Mouse (Mus musculus) heart, adult 2 months (tissue): ENCODE measurements at regions not wholly inside any gene's neighbourhood (a gene's known extent, or its start where the extent isn't known, plus 50 kb on each side); places are given as distances from the start of the nearest gene placed in this dataset.

Experiments used
- DNase-seq, 2 experiments: peaks; one replicate each; pipeline ENCODE4 v3.0.0; 2021
- H3K27ac ChIP-seq: fragments of 200-600 bp; 2 replicates; pipeline ENCODE4 v1.8.1; 2022
- H3K27me3 ChIP-seq: fragments of 200-500 bp; 2 replicates; pipeline ENCODE4 v1.6.1; 2012; ENCODE audit warnings: mild to moderate bottlenecking, low read length, inconsistent platforms, mixed read lengths; ENCODE audit not compliant: control insufficient read depth, insufficient read depth
- H3K36me3 ChIP-seq: fragments of 200-500 bp; 2 replicates; pipeline ENCODE4 v1.6.1; 2012; ENCODE audit warnings: low read length, inconsistent platforms; ENCODE audit not compliant: control insufficient read depth, insufficient read depth
- H3K4me1 ChIP-seq: fragments of 200-500 bp; 2 replicates; pipeline ENCODE4 v1.6.1; 2011; ENCODE audit warnings: low read length; ENCODE audit not compliant: control insufficient read depth, insufficient read depth
- H3K4me3 ChIP-seq: fragments of 200-600 bp; 2 replicates; pipeline ENCODE4 v1.8.1; 2022
- H3K79me2 ChIP-seq: fragments of 200-500 bp; replicated peaks from 2 replicates; pipeline ENCODE4 v1.6.1; 2012; ENCODE audit warnings: mild to moderate bottlenecking, inconsistent platforms, low read length, moderate library complexity, mixed read lengths; ENCODE audit not compliant: control insufficient read depth, insufficient read depth
- H3K9ac ChIP-seq: fragments of 200-500 bp; 2 replicates; pipeline ENCODE4 v1.6.1; 2012; ENCODE audit warnings: low read depth, mild to moderate bottlenecking, control low read depth, inconsistent platforms, low read length, mixed read lengths
- CTCF ChIP-seq: fragments of 200-600 bp; IDR thresholded peaks from 2 replicates; pipeline ENCODE4 v1.8.1; 2022; ENCODE audit warnings: antibody characterized with exemption, mild to moderate bottlenecking, moderate library complexity
- EP300 ChIP-seq: fragments of 200-500 bp; IDR thresholded peaks from 2 replicates; pipeline ENCODE4 v1.6.1; 2011; ENCODE audit warnings: low read depth, low read length, control low read depth; ENCODE audit not compliant: insufficient read depth
- POLR2A ChIP-seq: fragments of 200-500 bp; IDR thresholded peaks from 2 replicates; pipeline ENCODE4 v1.6.1; 2011; ENCODE audit warnings: mild to moderate bottlenecking, low read depth, low read length, control low read depth; ENCODE audit not compliant: insufficient read depth
- WGBS: fragments of 180-500 bp; shearing (Covaris S2); methylation state at CpG from one replicate; pipeline ENCODE4 v1.1.7; 2018; 5-methylcytosine and 5-hydroxymethylcytosine counted together
- intact Hi-C: fragments of 180-260 bp; cut with DNase I; formaldehyde crosslinking; loops from one replicate; pipeline ENCODE4 v1.15.1; 2025

DNA sequence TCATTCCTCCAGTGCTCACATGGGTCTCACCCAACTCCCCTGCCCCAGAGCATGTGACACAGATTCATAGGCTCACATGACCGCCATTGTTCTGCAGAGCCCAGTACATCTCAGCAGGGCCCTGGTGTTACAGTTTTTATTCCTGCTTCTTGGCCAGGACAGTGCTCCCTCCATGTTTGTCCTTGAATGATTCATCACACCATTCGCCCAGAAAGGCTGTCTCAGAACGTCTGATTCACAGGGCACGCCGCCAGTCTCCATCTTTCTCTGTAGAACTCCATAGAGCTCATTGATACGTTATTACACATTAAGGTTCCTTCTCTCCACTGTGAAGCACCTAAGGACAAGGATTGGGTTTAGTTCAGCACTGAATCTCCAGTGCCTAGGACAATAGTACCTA lies 79.9 kb upstream of the Otud4 start:
- no peaks in the 10 kb centered on the region for H3K79me2 ChIP-seq
- TF ChIP-seq POLR2A (no peak), EP300 (no peak), CTCF (no peak)
- WGBS, result 86% methylated on average over 6 of the region's 6 CpGs
- no peaks in the 10 kb centered on the region for H3K36me3 ChIP-seq
- no peak for DNase-seq
- H3K4me3 ChIP-seq, result no peak overlapping the region
- no peaks in the 10 kb centered on the region for H3K27me3 ChIP-seq
- intact Hi-C loops, result no loop called here
- H3K9ac ChIP-seq, result no peak overlapping the region
- no peak overlapping the region for H3K27ac ChIP-seq
- peaks cover 5% of the 10 kb centered on the region for H3K4me1 ChIP-seq

DNA sequence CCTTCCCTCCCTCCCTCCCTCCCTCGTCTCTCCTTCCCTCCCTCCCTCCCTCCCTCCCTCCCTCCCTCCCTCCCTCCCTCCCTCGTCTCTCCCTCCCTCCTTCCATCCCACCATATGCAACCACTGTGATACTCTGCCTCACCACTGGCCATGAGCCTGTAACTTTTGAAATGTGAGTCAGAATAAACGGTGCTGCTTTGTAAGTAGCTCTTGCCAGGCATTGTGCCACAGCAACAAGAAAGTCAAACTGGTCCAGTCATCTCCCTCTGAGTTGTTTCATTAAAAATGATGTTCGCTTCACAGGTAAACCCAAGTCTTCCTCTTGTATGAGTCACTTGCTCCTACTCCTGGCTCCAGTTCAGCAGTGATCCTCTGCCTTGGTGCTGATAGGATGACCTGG lies 85.1 kb upstream of the Otud4 start:
- TF ChIP-seq CTCF (no peak), POLR2A (no peak), EP300 (no peak)

DNA sequence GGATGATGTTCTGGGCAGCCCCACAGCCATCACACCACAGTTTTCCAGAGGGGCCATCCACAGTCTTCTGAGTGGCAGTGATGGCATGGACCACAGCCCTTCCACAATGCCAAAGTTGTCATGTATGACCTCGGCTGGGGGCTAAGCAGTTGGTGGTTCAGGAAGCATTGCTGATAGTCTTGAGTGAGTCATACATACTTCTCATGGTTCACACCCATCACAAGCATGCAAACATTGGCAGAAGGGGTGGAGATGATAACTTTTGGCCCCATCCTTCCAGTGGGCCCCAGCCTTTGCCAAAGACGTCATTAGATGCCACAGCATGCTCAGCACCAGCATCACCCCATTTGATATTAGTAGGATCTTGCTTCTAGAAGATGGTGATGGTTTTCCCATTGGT lies 89.3 kb upstream of the Otud4 start:
- intact Hi-C loops, result no loop called here
- no peaks in the 10 kb centered on the region for H3K79me2 ChIP-seq
- no peak overlapping the region for H3K9ac ChIP-seq
- no peaks in the 10 kb centered on the region for H3K27me3 ChIP-seq
- no peak overlapping the region for H3K4me3 ChIP-seq
- no peaks in the 10 kb centered on the region for H3K36me3 ChIP-seq
- WGBS, result 56% methylated on average over 2 of the region's 2 CpGs
- DNase-seq, result no peak
- TF ChIP-seq EP300 (no peak), POLR2A (no peak), CTCF (no peak)
- H3K27ac ChIP-seq, result no peak overlapping the region
- H3K4me1 ChIP-seq, result no peaks in the 10 kb centered on the region

More for the DNA sequence above, 85.1 kb upstream of the Otud4 start:
- Histone ChIP-seq H3K27ac (no peak overlapping the region), H3K4me3 (no peak overlapping the region), H3K4me1 (no peaks in the 10 kb centered on the region), H3K36me3 (no peaks in the 10 kb centered on the region), H3K9ac (no peak overlapping the region), H3K79me2 (no peaks in the 10 kb centered on the region), H3K27me3 (no peaks in the 10 kb centered on the region)
- intact Hi-C loops, result no loop called here
- DNase-seq, result no peak
- 75% methylated on average over 2 of the region's 4 CpGs for WGBS

DNA sequence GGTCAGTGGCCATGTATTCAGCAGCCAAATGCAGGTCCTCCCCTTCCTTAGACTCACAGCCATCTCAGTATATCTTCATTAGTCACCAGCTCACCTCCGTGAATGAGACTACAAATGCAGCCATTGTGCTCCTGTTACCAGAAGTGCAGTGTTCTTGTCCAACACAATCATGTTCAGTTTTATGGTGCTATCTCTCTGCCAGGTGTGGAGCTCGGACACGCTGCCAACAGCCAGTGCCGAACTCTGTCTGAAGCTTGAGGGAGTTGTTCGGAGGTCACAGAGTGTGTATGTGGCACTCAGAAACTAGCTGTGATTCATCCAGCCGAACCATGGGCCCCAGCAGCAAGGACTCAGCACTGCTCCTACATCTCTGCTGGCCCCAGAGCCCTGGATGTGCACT lies 91.3 kb upstream of the Otud4 start:
- Histone ChIP-seq H3K4me1 (no peaks in the 10 kb centered on the region), H3K79me2 (no peaks in the 10 kb centered on the region), H3K4me3 (no peak overlapping the region), H3K9ac (no peak overlapping the region), H3K27me3 (no peaks in the 10 kb centered on the region), H3K36me3 (no peaks in the 10 kb centered on the region), H3K27ac (no peak overlapping the region)
- 77% methylated on average over 6 of the region's 6 CpGs for WGBS
- TF ChIP-seq POLR2A (no peak), EP300 (no peak), CTCF (no peak)
- intact Hi-C loops, result no loop called here
- DNase-seq, result no peak

DNA sequence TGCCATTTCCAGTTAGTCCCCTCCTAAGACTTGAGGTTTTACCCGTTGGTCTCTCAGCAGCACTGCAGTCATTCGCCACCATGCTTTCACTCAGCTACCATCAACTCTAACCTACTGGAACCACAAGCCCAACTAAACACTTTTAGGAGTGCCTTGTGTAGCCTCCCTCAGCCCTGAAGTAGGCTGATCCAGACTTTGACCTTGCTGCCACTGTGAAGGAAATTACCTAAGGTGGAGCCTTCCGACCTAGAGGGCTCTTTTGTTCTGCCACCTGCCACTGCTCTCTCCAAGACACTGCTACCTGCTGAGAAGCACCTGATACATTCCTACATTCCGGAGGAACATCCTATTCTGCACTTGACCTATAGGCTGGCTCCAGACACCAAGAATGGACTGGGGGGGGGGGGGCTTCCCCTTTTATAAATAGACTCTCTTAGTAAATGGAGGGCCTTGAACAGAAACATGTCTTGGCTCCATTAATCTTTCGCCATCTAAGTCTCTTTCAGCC lies 93.5 kb upstream of the Otud4 start:
- no peak for DNase-seq
- intact Hi-C loops, result no loop called here
- Histone ChIP-seq H3K4me1 (no peaks in the 10 kb centered on the region), H3K79me2 (no peaks in the 10 kb centered on the region), H3K27me3 (no peaks in the 10 kb centered on the region), H3K9ac (no peak overlapping the region), H3K4me3 (no peak overlapping the region), H3K36me3 (no peaks in the 10 kb centered on the region), H3K27ac (no peak overlapping the region)
- TF ChIP-seq EP300, result no peak
- TF ChIP-seq POLR2A, result no peak
- no peak for TF ChIP-seq CTCF
- 94% methylated on average over 5 of the region's 5 CpGs for WGBS

DNA sequence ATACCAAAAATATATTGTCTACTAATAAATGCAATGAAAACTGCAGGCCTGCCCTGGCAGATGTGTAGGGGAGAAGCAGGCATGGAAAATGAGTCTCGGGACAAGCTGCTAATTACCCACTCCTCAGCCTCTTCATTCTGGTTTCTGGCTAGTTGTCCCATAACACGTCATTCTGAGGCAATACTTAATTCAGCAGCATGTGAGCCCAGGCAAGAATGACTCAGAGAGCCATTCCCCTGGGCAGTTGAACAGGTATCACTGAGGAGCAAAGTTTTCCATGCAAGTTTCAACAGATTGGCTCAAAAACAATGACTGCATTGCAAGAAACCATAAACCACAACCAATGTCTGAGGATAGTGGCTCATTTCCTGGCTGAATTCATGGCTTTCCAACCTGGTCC lies 97.0 kb upstream of the Otud4 start:
- no peak for DNase-seq

More for the DNA sequence above, 97.0 kb upstream of the Otud4 start:
- no peaks in the 10 kb centered on the region for H3K36me3 ChIP-seq
- WGBS, result 70% methylated on average over 2 of the region's 2 CpGs
- H3K27ac ChIP-seq, result no peak overlapping the region
- no peaks in the 10 kb centered on the region for H3K27me3 ChIP-seq
- no peak overlapping the region for H3K9ac ChIP-seq
- TF ChIP-seq CTCF, result no peak
- no peak for TF ChIP-seq EP300
- no peak for TF ChIP-seq POLR2A
- H3K4me3 ChIP-seq, result no peak overlapping the region
- intact Hi-C loops, result no loop called here
- H3K79me2 ChIP-seq, result no peaks in the 10 kb centered on the region
- no peaks in the 10 kb centered on the region for H3K4me1 ChIP-seq
